Mouse (Mus musculus): ENCODE results near the gene Lgals1.

The Lgals1 gene

GRCm38 (mm10) chr15:78936403-78936802, 9.9 kb downstream of the Lgals1 start:
- DNase-seq (ENCODE audit: low read depth, low spot score): no peak

- DNase-seq (ENCODE audit: low read depth, low spot score): no peak
Observed at GRCm38 (mm10) chr15:78937311-78937710, 10.8 kb downstream of the Lgals1 start.

GRCm38 (mm10) chr15:78937963-78938362, 11.4 kb downstream of the Lgals1 start:
- DNase-seq (ENCODE audit: low read depth, low spot score): no peak

- no peak for DNase-seq (ENCODE audit: low read depth, low spot score)
Observed at GRCm38 (mm10) chr15:78940325-78940724, 13.8 kb downstream of the Lgals1 start.

- DNase-seq (ENCODE audit: low read depth, low spot score): peak; percentile 19
Observed at GRCm38 (mm10) chr15:78942663-78943062, 16.1 kb downstream of the Lgals1 start.

- no peak for DNase-seq (ENCODE audit: low read depth, low spot score)
Observed at GRCm38 (mm10) chr15:78946232-78946631, 19.7 kb downstream of the Lgals1 start.

GRCm38 (mm10) chr15:78947657-78948056, 21.1 kb downstream of the Lgals1 start, which contains the start of gene Triobp:
Triobp (plus strand) TSS chr15:78947724.
- peak; percentile 90 for DNase-seq (ENCODE audit: low read depth, low spot score)

- DNase-seq (ENCODE audit: low read depth, low spot score): no peak
Observed at GRCm38 (mm10) chr15:78948152-78948725, 21.7 kb downstream of the Lgals1 start.

- DNase-seq (ENCODE audit: low read depth, low spot score): no peak
Observed at GRCm38 (mm10) chr15:78948883-78949282, 22.4 kb downstream of the Lgals1 start.

GRCm38 (mm10) chr15:78955663-78956062, 29.1 kb downstream of the Lgals1 start:
- no peak for DNase-seq (ENCODE audit: low read depth, low spot score)

GRCm38 (mm10) chr15:78956351-78956750, 29.8 kb downstream of the Lgals1 start:
- DNase-seq (ENCODE audit: low read depth, low spot score): no peak

GRCm38 (mm10) chr15:78957021-78957420, 30.5 kb downstream of the Lgals1 start:
- DNase-seq (ENCODE audit: low read depth, low spot score): no peak

GRCm38 (mm10) chr15:78959537-78959936, 33.0 kb downstream of the Lgals1 start:
- no peak for DNase-seq (ENCODE audit: low read depth, low spot score)

GRCm38 (mm10) chr15:78960088-78960487, 33.6 kb downstream of the Lgals1 start:
- DNase-seq (ENCODE audit: low read depth, low spot score): no peak

GRCm38 (mm10) chr15:78962885-78963284, 36.4 kb downstream of the Lgals1 start:
- DNase-seq (ENCODE audit: low read depth, low spot score): no peak

- DNase-seq (ENCODE audit: low read depth, low spot score): no peak
Observed at GRCm38 (mm10) chr15:78971626-78972025, 45.1 kb downstream of the Lgals1 start.

GRCm38 (mm10) chr15:78973950-78974349, 47.4 kb downstream of the Lgals1 start:
- no peak for DNase-seq (ENCODE audit: low read depth, low spot score)

- no peak for DNase-seq (ENCODE audit: low read depth, low spot score)
Observed at GRCm38 (mm10) chr15:78977676-78978159, 51.2 kb downstream of the Lgals1 start.

- DNase-seq (ENCODE audit: low read depth, low spot score): no peak
Observed at GRCm38 (mm10) chr15:78978875-78979274, 52.4 kb downstream of the Lgals1 start.

Data from telencephalon, adult 2 months (tissue).